Mouse (Mus musculus) layer of hippocampus, postnatal 36 days (tissue): ENCODE data around the gene Enpp7. TPM values are rescaled to one million over a fixed set of nuclear protein-coding genes. Genes with fewer than 3 reads are reported as not detected.

Experiments
- DNase-seq, 2 experiments: peaks; one replicate each; pipeline ENCODE4 v3.0.0; 2022
- total RNA-seq, 2 experiments: library from RNA; stranded (reverse); gene quantifications; 2 replicates each; pipeline ENCODE4 v1.2.3; 2021

The Enpp7 gene
- total RNA-seq, 2 experiments from 2014 or later, result not detected

GRCm38 (mm10) chr11:119036447-119036846 is 48.5 kb downstream of the Enpp7 start:
- DNase-seq, result no peak

DNA sequence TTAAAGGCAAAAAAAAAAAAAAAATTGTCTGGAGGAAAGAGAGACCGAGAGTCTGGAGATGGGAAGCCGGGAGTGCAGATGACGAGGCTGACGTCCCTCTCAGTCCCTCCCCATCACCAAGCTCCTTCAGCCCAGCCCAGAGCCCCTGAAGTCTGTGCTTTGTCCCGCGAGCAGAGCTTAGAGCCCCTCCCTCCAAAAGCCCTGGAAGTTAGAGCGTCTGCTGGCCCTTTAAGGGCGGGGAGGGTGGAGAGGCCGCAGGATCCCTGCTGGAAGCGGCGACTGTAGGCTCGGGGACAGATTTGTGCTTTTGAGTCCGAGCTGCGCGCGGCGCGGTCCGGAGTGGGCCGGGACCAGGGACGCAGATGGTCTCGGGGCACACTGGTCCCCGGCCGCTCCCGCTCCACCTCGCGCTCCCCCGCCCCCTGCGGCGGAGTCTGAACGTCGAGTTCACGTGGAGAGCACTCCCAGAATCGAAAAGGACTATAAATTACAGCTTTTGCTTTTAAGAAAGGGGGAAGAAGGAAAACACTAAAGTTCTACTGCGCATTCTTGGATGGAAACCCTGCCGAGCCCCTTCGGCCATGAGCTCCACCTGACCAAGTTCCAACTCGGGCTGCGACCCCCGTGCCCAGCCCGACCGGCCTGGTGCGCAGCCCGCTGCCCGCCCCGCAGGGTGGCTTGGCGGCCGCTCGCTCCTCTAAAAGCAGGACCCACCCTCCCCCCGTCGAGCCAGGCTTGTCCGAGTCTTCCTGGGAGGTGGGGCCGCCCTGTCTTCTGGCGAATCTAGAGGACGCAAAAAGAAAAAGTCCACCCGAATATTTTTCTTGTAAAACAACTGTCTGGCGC is 49.2 kb downstream of the Enpp7 start:
- peak in 1 of 2 experiments; percentile 13 for DNase-seq

DNA sequence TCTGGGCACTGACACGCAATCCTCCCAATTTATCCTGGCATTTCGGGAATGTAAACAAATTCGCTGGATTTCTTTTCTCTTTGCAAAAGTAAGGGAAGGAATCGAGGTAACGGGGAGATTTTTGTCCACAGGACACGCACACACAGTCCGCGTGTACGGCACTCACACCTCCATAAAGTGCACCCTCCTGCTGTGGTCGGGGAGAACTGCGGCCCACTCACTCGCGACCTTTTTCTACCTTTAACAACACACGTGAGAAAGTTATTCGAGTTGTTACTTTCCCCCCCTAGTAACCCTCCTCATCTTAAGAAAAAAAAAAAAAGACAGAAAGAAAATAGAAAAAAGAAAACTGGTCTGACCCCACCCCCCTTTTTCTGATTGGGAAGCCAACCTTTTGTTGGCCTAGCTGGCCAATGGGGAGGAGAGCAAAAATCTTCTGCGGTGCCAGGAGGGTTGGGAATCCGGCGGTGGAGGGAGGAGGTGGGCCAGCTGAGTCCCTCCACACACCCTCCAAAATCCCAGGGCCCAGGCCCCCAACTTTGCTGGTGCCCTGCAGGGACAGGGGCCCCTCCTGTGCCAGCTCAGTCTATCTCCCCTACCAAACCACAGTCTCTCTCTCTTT is 49.9 kb downstream of the Enpp7 start:
- DNase-seq, result no peak

- DNase-seq, result no peak
These were observed 50.9 kb downstream of the Enpp7 start for GRCm38 (mm10) chr11:119038744-119039484.

- DNase-seq, result no peak
These were observed 51.9 kb downstream of the Enpp7 start for GRCm38 (mm10) chr11:119039732-119040512.

- peak; percentile 99 to 100 for DNase-seq
These were observed 52.8 kb downstream of the Enpp7 start, which contains the start of gene Cbx8 for GRCm38 (mm10) chr11:119040600-119041324. TSS of gene Cbx8 (minus strand) at chr11:119040969.

GRCm38 (mm10) chr11:119041325-119041716 is 53.3 kb downstream of the Enpp7 start:
- DNase-seq, result no peak

- DNase-seq, result no peak
These were observed 53.9 kb downstream of the Enpp7 start for GRCm38 (mm10) chr11:119041750-119042465.

Other genes with a start within 250 kb of the Enpp7 start
- gene Rbfox3, start 76.6 kb upstream of the Enpp7 start, total RNA-seq, result 100 to 1,000 TPM; 266 to 269 TPM
- 1 to 10 TPM; 4.0 to 4.4 TPM for gene Cbx2, start 34.8 kb downstream of the Enpp7 start, total RNA-seq
- 10 to 100 TPM; 11.2 to 13.6 TPM for gene Cbx8, start 52.8 kb downstream of the Enpp7 start, total RNA-seq
- 10 to 100 TPM; 57.3 to 59.4 TPM for gene Cbx4, start 98.0 kb downstream of the Enpp7 start, total RNA-seq
- gene Tbc1d16, start 240.3 kb downstream of the Enpp7 start, total RNA-seq, result 10 to 100 TPM; 47.9 to 50.9 TPM
- 1 to 10 TPM; 1.6 to 2.3 TPM for gene Ccdc40, start 240.4 kb downstream of the Enpp7 start, total RNA-seq